Mouse (Mus musculus): ENCODE results near the gene Trim40.

Trim40 gene

GRCm38 (mm10) chr17:36890073-36890903 is at the start of gene Trim40:
Gene Trim40, minus strand, starts transcription at chr17:36890123.
- no peak for DNase-seq (ENCODE audit: low spot score in 2 of 2)

- no peak for DNase-seq (ENCODE audit: low spot score in 2 of 2)
These were observed 48.1 kb upstream of the Trim40 start for GRCm38 (mm10) chr17:36938056-36938455.

- DNase-seq (ENCODE audit: low spot score in 2 of 2), result no peak
These were observed 41.9 kb upstream of the Trim40 start for GRCm38 (mm10) chr17:36931806-36932205.

- no peak for DNase-seq (ENCODE audit: low spot score in 2 of 2)
These were observed 41.2 kb upstream of the Trim40 start for GRCm38 (mm10) chr17:36931130-36931529.

- DNase-seq (ENCODE audit: low spot score in 2 of 2), result no peak
These were observed 40.3 kb upstream of the Trim40 start for GRCm38 (mm10) chr17:36930233-36930632.

- DNase-seq (ENCODE audit: low spot score in 2 of 2), result no peak
These were observed 39.5 kb upstream of the Trim40 start for GRCm38 (mm10) chr17:36929236-36929932.

GRCm38 (mm10) chr17:36927496-36928120 is 37.7 kb upstream of the Trim40 start:
- DNase-seq (ENCODE audit: low spot score in 2 of 2), result no peak

GRCm38 (mm10) chr17:36923491-36923890 is 33.6 kb upstream of the Trim40 start:
- DNase-seq (ENCODE audit: low spot score in 2 of 2), result no peak

GRCm38 (mm10) chr17:36922715-36923114 is 32.8 kb upstream of the Trim40 start:
- no peak for DNase-seq (ENCODE audit: low spot score in 2 of 2)

- DNase-seq (ENCODE audit: low spot score in 2 of 2), result no peak
These were observed 30.3 kb upstream of the Trim40 start for GRCm38 (mm10) chr17:36920239-36920638.

GRCm38 (mm10) chr17:36915076-36915475 is 25.2 kb upstream of the Trim40 start:
- peak; percentile 36 to 61 for DNase-seq (ENCODE audit: low spot score in 2 of 2)

GRCm38 (mm10) chr17:36914108-36914507 is 24.2 kb upstream of the Trim40 start:
- peak; percentile 56 to 73 for DNase-seq (ENCODE audit: low spot score in 2 of 2)

GRCm38 (mm10) chr17:36912031-36912430 is 22.1 kb upstream of the Trim40 start:
- DNase-seq (ENCODE audit: low spot score in 2 of 2), result no peak

- no peak for DNase-seq (ENCODE audit: low spot score in 2 of 2)
These were observed 19.9 kb upstream of the Trim40 start for GRCm38 (mm10) chr17:36909802-36910201.

- no peak for DNase-seq (ENCODE audit: low spot score in 2 of 2)
These were observed 18.3 kb upstream of the Trim40 start for GRCm38 (mm10) chr17:36908235-36908634.

- no peak for DNase-seq (ENCODE audit: low spot score in 2 of 2)
These were observed 13.7 kb upstream of the Trim40 start for GRCm38 (mm10) chr17:36903651-36904050.

GRCm38 (mm10) chr17:36900691-36901090 is 10.8 kb upstream of the Trim40 start:
- no peak for DNase-seq (ENCODE audit: low spot score in 2 of 2)

GRCm38 (mm10) chr17:36900001-36900400 is 10.1 kb upstream of the Trim40 start:
- DNase-seq (ENCODE audit: low spot score in 2 of 2), result no peak

- no peak for DNase-seq (ENCODE audit: low spot score in 2 of 2)
These were observed 9.5 kb upstream of the Trim40 start for GRCm38 (mm10) chr17:36899376-36899775.

GRCm38 (mm10) chr17:36897552-36898205 is 7.8 kb upstream of the Trim40 start, which contains the start of gene Trim31:
Gene Trim31, plus strand, starts transcription at chr17:36898118.
- no peak for DNase-seq (ENCODE audit: low spot score in 2 of 2)

GRCm38 (mm10) chr17:36897065-36897464 is 7.1 kb upstream of the Trim40 start:
- DNase-seq (ENCODE audit: low spot score in 2 of 2), result no peak

GRCm38 (mm10) chr17:36896583-36896982 is 6.7 kb upstream of the Trim40 start:
- no peak for DNase-seq (ENCODE audit: low spot score in 2 of 2)
